Mouse (Mus musculus): ENCODE results near the gene Klk8.

DNA sequence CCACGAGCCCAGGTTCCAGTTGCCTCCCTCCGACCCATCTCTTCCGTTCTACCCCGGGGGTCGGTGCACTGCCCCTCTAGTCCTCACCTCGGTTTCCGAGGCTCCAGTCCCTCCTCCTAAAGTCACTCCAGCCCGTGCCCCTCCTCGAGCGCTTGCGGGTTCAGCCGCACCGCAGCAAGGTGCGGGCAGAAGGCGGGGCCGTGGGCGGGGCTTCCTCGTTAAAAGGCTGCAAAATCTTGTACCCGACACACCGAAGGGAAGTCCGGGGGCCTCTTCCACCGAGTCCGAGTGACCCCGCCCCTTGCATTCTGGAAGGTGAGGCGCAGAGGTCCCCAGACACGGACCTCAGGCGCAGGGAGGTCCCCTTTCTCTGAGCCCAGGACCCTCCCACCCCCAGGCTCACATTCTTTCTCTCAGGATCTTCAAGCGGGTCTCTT, at the start of gene Klk8:
- no peak for TF ChIP-seq GATA1 (IDR thresholded peaks at IDR 0.05; ENCODE audit: low read length)
- TF ChIP-seq TAL1 (IDR thresholded peaks at IDR 0.05; ENCODE audit: low read length): no peak

Data from erythroblast, embryonic 14.5 days (primary cell).